Mouse (Mus musculus): ENCODE results near the gene Cdc42.
A peak's percentile ranks its signal among the peaks of the same experiment; 100 is the strongest.

Cdc42 gene

GRCm38 (mm10) chr4:137316027-137316770 lies 41.3 kb downstream of the Cdc42 start:
- DNase-seq (ENCODE audit: low spot score in 2 of 2), result no peak

- no peak for DNase-seq (ENCODE audit: low spot score in 2 of 2)
Observed at GRCm38 (mm10) chr4:137315061-137315460, 42.5 kb downstream of the Cdc42 start.

- DNase-seq (ENCODE audit: low spot score in 2 of 2), result no peak
Observed at GRCm38 (mm10) chr4:137314561-137314960, 43.0 kb downstream of the Cdc42 start.

- no peak for DNase-seq (ENCODE audit: low spot score in 2 of 2)
Observed at GRCm38 (mm10) chr4:137313511-137313910, 44.0 kb downstream of the Cdc42 start.

GRCm38 (mm10) chr4:137308377-137308776 lies 49.1 kb downstream of the Cdc42 start:
- DNase-seq (ENCODE audit: low spot score in 2 of 2), result no peak

GRCm38 (mm10) chr4:137306991-137307706 lies 50.4 kb downstream of the Cdc42 start:
- no peak for DNase-seq (ENCODE audit: low spot score in 2 of 2)

GRCm38 (mm10) chr4:137306577-137306888 lies 51.0 kb downstream of the Cdc42 start:
- no peak for DNase-seq (ENCODE audit: low spot score in 2 of 2)

- DNase-seq (ENCODE audit: low spot score in 2 of 2), result no peak
Observed at GRCm38 (mm10) chr4:137305831-137306576, 51.5 kb downstream of the Cdc42 start.

GRCm38 (mm10) chr4:137305066-137305465 lies 52.5 kb downstream of the Cdc42 start:
- no peak for DNase-seq (ENCODE audit: low spot score in 2 of 2)

- DNase-seq (ENCODE audit: low spot score in 2 of 2), result no peak
Observed at GRCm38 (mm10) chr4:137304106-137304505, 53.4 kb downstream of the Cdc42 start.

GRCm38 (mm10) chr4:137301635-137302034 lies 55.9 kb downstream of the Cdc42 start:
- no peak for DNase-seq (ENCODE audit: low spot score in 2 of 2)

- no peak for DNase-seq (ENCODE audit: low spot score in 2 of 2)
Observed at GRCm38 (mm10) chr4:137300227-137300626, 57.3 kb downstream of the Cdc42 start.

GRCm38 (mm10) chr4:137298406-137298805 lies 59.1 kb downstream of the Cdc42 start:
- DNase-seq (ENCODE audit: low spot score in 2 of 2), result no peak

GRCm38 (mm10) chr4:137297611-137298010 lies 59.9 kb downstream of the Cdc42 start:
- peak; percentile 61 to 66 for DNase-seq (ENCODE audit: low spot score in 2 of 2)

GRCm38 (mm10) chr4:137294951-137295350 lies 62.6 kb downstream of the Cdc42 start:
- peak; percentile 57 to 64 for DNase-seq (ENCODE audit: low spot score in 2 of 2)

GRCm38 (mm10) chr4:137294474-137294873 lies 63.0 kb downstream of the Cdc42 start:
- no peak for DNase-seq (ENCODE audit: low spot score in 2 of 2)

- no peak for DNase-seq (ENCODE audit: low spot score in 2 of 2)
Observed at GRCm38 (mm10) chr4:137294032-137294431, 63.5 kb downstream of the Cdc42 start.

- no peak for DNase-seq (ENCODE audit: low spot score in 2 of 2)
Observed at GRCm38 (mm10) chr4:137292625-137293024, 64.9 kb downstream of the Cdc42 start.

- DNase-seq (ENCODE audit: low spot score in 2 of 2), result no peak
Observed at GRCm38 (mm10) chr4:137290250-137290649, 67.3 kb downstream of the Cdc42 start.

GRCm38 (mm10) chr4:137289701-137290100 lies 67.8 kb downstream of the Cdc42 start:
- peak in 1 of 2 experiments; percentile 57 for DNase-seq (ENCODE audit: low spot score in 2 of 2)

- DNase-seq (ENCODE audit: low spot score in 2 of 2), result no peak
Observed at GRCm38 (mm10) chr4:137287818-137288217, 69.7 kb downstream of the Cdc42 start.

- no peak for DNase-seq (ENCODE audit: low spot score in 2 of 2)
Observed at GRCm38 (mm10) chr4:137287206-137287605, 70.3 kb downstream of the Cdc42 start.

GRCm38 (mm10) chr4:137286662-137286953 lies 70.9 kb downstream of the Cdc42 start:
- no peak for DNase-seq (ENCODE audit: low spot score in 2 of 2)
